Mouse (Mus musculus) liver, adult 2 months (tissue): Measurements from ENCODE around the gene Evi2b.

ENCODE experiments used
- CTCF ChIP-seq: fragments of 200-500 bp; IDR thresholded peaks from 2 replicates; pipeline ENCODE4 v1.5.1; 2011; ENCODE audit warnings: low read depth, low read length, control low read depth
- POLR2A ChIP-seq: fragments of 200-500 bp; IDR thresholded peaks from 2 replicates; pipeline ENCODE4 v1.6.1; 2011; ENCODE audit warnings: low read length, control low read depth; ENCODE audit not compliant: insufficient read depth; ENCODE audit errors: extremely low read depth

GRCm38 (mm10) chr11:79521930-79522329 lies 1.6 kb downstream of the Evi2b start:
- no peak for TF ChIP-seq CTCF
- no peak for TF ChIP-seq POLR2A
